Mouse (Mus musculus): ENCODE measurements around the gene Pecam1. TPM values are rescaled to one million over a fixed set of nuclear protein-coding genes. Genes with fewer than 3 reads are reported as not detected.
"Not testable (repeated sequence)": the region's sequence is repeated elsewhere in the genome, so short reads cannot be mapped to it uniquely, and the experiment has no call there.

Gene Pecam1
- total RNA-seq, 2 experiments from 2014 or later = 183 TPM

DNA sequence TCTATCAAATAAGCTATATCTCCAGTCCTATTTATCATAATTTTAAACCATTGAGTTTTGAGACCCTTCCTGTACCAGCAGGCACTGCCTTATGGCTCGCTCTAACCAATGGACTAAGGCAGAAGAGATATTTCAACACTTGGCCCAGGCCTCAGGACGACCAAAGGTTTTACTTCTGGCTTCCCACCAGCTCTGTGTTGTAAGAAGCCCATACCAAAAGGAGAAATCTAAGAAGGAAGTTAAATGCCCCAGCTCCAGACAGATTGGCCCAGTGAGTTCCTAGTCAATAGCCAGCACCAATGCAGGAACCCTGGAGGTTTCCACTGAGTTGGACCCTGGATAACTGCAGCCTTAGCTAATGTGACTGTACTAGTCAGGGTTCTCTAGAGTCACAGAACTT lies 126.8 kb downstream of the Pecam1 start:
- DNase-seq = no peak

DNA sequence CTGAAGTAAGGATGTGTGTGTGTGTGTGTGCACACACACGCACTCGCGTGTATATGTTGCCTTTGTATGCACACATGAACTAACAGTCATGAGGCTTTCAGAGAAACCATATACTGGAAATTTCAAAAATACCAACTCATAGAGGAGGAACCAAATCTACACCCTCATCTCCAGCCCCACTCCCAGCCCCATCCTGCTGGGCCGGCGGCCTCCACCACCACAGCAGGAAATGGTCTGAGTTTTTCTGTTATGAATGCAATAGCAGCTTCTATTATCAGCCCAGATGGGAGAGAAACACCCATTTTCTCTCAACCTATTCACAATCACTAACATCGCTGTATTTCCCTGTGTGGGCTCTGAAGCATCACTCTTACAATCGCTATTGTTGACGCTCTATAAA lies 128.4 kb downstream of the Pecam1 start:
- DNase-seq = no peak

DNA sequence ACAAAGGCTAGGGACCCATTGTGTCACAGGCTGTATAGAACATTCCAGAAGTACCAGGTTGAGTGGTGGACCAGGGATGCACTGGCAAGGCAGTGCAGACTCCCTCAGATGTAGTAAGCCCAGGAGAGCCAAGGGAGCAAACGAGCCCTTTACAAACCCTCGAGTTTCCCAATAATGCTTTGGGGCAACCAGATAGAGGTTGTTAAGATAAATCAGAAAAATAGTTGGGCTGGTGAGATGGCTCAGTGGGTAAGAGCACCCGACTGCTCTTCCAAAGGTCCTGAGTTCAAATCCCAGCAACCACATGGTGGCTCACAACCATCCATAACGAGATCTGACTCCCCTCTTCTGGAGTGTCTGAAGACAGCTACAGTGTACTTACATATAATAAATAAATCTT lies 131.7 kb downstream of the Pecam1 start:
- not testable (repeated sequence) for DNase-seq

DNA sequence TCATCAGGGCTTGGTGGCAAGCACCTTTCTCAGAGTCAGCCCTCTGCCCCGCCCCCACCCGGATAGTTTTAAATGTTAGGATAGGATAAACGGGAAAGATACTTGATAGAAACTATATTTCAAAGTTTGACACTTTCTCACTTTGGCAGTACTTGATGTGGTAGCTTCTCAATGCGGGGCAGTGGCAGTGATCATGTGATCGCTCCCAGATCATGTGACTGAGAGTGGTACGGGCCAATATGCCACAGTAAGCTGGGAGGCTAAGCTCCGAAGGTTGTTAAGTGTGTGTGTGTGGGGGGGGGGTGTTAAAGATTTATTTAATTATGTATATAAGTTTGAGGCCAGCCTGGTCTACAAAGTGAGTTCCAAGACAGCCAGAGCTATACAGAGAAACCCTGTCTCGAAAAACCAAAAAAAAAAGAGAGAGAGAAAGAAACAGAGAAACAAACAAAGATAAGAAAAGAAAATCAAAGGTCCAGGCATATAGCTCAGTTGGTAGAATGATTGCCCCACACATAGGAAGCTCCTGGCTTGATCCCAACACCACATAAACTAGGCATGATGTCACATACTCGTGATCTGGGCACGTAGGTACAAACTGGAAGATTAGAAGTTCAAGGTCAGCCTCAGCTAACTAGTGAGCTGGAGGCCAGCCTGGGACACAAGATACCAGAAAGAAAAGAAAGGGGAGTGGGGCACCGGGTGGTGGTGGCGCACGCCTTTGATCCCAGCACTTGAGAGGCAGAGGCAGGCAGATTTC lies 132.4 kb downstream of the Pecam1 start:
- DNase-seq = no peak

DNA sequence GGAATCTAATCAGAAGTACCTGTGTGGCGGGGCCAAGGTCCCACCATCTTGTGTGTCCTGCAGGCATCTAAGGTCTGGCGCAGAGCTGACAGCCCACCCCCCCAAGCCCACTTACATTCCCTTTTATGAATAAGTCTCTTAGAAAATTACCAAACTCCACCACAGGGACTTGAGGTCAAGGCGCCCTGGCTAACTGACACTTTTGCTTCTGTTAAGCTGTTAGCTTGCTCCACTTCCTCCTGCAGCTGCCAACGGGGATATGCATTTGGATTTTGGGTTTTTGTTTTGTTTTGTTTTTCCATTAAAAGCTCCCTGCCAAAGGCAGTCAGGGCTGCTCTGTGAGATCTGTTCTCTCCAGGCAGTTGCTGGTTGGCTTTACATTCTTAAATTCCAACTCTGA lies 134.9 kb downstream of the Pecam1 start:
- DNase-seq = no peak

DNA sequence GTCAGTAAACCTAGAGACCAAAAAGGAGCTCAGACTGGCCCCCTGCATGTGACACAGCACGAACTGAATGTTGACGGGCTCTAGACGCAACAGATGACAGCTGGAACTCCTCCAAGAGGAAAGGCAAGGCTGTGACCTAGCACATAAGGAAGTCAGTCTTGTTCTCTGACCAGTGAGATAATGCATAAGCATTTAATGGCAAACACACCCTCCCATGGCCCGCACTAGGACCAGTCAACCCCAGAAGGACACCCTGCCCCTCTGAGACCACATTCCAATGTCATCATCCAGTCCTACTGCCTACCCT lies 136.1 kb downstream of the Pecam1 start:
- peak; percentile 29 for DNase-seq

DNA sequence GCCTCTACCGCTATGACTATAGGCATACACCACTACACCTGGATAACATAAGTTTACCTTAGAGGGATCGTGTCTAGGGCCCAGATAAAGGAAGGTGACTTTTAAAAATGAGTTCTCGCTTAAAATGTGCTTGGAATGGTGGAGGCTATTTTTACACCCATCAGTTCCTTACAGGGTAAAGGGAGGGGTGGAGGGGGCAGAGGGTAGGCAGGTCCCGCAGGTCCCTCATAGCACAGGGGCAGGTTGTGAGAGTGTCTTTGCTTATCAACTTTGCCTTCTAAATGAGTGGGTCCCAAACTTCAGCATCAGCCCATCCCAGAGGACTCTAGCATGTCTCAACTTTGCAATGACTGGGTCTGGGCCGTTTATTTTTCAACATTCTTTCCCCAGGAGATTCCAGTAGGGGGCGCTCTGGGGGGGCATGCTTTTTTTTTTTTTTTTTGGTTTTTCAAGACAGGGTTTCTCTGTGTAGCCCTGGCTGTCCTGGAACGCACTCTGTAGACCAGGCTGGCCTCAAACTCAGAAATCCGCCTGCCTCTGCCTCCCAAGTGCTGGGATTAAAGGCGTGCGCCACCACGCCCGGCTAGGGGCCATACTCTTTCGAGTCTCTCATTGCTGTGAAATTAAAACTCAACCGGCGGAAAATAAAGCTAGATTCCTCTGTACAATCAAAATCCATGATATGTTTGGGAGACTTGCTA lies 136.6 kb downstream of the Pecam1 start:
- no peak for DNase-seq

DNA sequence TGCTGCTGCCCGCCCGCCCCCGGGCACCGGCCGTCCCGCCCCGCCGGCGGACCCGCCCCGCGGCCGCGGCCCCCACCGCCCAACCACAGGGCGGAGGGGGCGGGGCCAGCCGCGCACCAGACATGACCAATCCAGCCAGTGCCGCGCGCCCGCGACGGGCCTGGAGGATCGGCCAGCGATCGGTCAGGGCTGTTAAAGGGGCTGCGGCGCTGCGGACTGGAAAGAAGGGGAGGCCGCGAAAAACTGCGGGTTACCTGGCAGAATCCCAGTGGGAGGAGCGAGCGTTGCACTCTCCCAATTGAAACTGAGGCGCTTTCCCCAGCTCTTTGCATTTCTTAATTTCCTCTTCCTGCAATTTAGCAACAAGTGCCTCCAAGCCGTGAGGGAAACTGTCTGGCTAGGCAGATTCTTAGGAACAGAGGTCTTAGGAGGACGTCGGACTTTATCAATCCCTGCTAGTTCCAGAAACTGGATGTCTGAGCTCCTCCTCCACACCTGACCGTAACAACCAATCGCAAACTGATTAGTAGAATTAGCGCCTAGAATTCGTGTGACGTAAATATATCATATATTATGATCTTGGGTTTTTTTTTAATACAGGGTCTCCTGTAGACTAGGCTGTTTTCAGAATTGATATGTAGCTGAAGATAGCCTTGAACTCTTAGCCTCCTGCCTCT lies 137.3 kb downstream of the Pecam1 start, which contains the start of gene Tex2:
Tex2 (minus strand) TSS at position 463 of the 677 bp plus-strand sequence.
- DNase-seq = peak; percentile 97

DNA sequence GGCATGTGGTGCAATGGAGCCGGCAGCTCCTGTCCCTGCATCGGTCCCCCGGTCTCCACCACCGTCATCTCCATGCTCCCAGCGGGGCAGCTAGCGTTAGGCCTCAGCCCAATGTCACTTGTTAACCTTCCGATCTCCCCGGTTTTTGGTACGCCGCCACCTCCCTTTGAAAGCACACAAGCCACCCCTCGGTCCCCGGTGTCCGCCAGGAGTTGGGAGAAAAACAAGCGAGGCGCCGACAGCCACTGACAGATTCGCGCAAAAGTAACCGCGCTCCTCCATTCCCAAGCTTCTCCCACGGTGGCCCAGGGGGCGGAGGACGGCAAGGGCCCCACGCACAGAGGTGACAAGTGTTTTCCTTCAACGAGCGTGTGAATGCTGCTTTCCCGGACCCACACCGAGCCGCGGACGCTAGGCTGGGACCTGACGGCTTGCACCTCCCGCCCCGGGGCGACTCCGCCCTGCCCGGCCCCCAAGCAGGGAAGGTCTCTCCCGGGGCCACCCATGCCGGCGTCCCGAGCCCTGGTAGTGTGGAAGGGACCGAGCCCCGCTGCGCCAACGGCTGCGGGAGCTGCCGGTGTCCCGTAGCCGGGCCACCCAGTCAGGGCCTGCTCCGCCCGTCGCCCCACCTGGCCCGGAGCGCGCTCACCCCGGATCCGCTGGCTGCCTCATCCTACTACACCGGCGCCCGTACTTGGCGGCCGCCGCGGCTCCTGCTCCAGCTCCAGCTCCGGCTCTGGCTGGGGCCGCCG lies 138.0 kb downstream of the Pecam1 start:
- DNase-seq = peak; percentile 62

DNA sequence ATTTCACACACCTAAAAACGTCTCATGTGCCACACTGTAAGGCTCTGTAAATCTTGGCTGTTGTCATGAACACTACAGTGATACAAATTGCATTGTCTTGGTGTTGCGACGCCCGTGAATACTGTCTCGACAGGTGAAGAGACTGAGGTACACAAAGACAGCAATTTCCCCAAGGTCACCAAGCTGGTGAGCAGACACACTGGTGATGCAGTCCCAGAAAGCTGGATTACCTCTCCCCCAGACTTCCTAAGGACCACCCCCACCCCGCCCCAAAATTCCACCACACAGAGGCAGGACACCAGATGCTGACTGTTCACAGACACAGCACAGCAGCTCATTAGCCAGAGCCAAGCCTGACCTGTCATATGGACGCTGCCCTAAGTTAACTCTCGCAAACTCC lies 140.7 kb downstream of the Pecam1 start:
- DNase-seq = no peak

DNA sequence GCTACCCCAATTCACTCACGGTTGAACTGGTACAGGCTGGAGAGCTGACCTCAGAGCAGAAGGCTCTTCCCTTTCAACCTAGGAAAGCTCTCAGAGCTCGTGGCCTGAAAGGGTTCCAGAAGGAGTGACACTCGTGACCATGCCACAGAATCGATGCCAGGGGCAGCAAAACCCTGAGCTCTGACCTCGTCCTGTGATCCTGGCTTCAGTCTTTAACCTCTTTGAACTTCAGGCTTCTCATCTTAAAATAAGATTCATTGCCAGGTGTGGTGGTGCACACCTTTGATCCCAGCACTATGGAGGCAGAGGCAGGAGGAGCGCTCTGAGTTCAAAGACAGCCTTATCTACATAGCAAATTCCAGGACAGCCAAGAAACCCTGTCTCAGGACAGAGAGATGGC lies 143.1 kb downstream of the Pecam1 start:
- no peak for DNase-seq

DNA sequence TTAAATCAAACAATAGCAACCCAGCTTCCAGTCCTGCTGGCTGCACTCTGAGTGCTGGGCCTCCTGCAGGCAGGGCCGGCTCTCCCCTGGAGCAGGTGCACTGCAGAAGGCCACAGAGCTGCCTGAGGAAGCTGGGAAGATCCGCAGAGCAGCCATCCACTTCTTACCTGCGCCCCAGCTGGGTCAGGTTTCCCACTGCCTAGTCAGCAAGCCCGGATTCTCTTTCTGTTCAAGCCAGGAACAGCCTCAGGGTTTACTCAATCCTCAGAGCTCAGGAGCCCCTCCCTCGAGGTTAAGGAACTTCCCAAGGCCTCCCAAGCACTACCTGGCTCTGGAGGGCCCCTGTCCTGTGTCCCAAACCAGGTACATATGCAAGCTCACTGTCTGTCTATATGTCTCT lies 144.4 kb downstream of the Pecam1 start:
- DNase-seq = no peak

Small RNA genes lying within 50 kb of the gene (microRNA-seq; reads per million reads assigned to microRNA genes)
- gene Gm25994 (0 reads per million in 2 experiments), gene Mir3064 (22.5 to 24.5 reads per million in 2 experiments)

Other genes with a start within 250 kb of the Pecam1 start
- gene Tex2, start 137.2 kb downstream of the Pecam1 start, total RNA-seq (2021) = 10 to 100 TPM; 37.6 to 45.2 TPM
- gene Milr1, start 598 bp upstream of the Pecam1 start, total RNA-seq (2021) = under 1 TPM; 0.55 to 0.86 TPM
- 1 to 10 TPM; 3.1 to 3.4 TPM for gene Polg2, start 28.9 kb upstream of the Pecam1 start, total RNA-seq (2021)
- 100 to 1,000 TPM; 561 to 583 TPM for gene Ddx5, start 38.6 kb upstream of the Pecam1 start, total RNA-seq (2021)
- gene Cep95, start 38.6 kb upstream of the Pecam1 start, total RNA-seq (2021) = 1 to 10 TPM; 6.8 to 9.3 TPM
- 10 to 100 TPM; 45.9 to 46.7 TPM for gene Smurf2, start 170.1 kb upstream of the Pecam1 start, total RNA-seq (2021)
- 100 to 1,000 TPM; 179 to 190 TPM for gene Kpna2, start 248.9 kb upstream of the Pecam1 start, total RNA-seq (2021)